Mouse (Mus musculus): ENCODE measurements around the gene Prap1.

GRCm38 (mm10) chr7:140121338-140121910 lies 28.2 kb downstream of the Prap1 start:
- TF ChIP-seq CTCF (conservative IDR thresholded peaks at IDR 0.05; ENCODE audit: low read length) (no peak), POU5F1 (IDR thresholded peaks at IDR 0.05; ENCODE audit: borderline replicate concordance, low read length) (no peak), NANOG (IDR thresholded peaks at IDR 0.05; ENCODE audit: borderline replicate concordance, low read length) (no peak)
